Mouse (Mus musculus) embryonic facial prominence, embryonic 15.5 days (tissue): ENCODE measurements around the gene Bmf. TPM values are rescaled to one million over a fixed set of nuclear protein-coding genes. Genes with fewer than 3 reads are reported as not detected.

Experiments used
- ATAC-seq: fragments of 200-750 bp; cut with Nextera tagmentation; 2 replicates; pipeline ENCODE4 v1.8.0; 2017; ENCODE audit warnings: low read depth, moderate TSS enrichment; ENCODE audit not compliant: insufficient number of reproducible peaks, low FRiP score, low TSS enrichment
- H3K27ac ChIP-seq: fragments of 300-500 bp; sonication (generic); replicated peaks from 2 replicates; pipeline ENCODE4 v1.5.1; 2015; ENCODE audit warnings: mild to moderate bottlenecking, inconsistent platforms
- H3K27me3 ChIP-seq: fragments of 300-500 bp; sonication (generic); 2 replicates; pipeline ENCODE4 v1.6.1; 2015; ENCODE audit warnings: inconsistent platforms
- H3K36me3 ChIP-seq: fragments of 300-500 bp; sonication (generic); 2 replicates; pipeline ENCODE4 v1.6.1; 2015; ENCODE audit warnings: mild to moderate bottlenecking, inconsistent platforms
- H3K4me1 ChIP-seq: fragments of 300-500 bp; sonication (generic); 2 replicates; pipeline ENCODE4 v1.6.1; 2015; ENCODE audit warnings: inconsistent platforms
- H3K4me2 ChIP-seq: fragments of 300-500 bp; sonication (generic); replicated peaks from 2 replicates; pipeline ENCODE4 v1.6.1; 2015; ENCODE audit warnings: mild to moderate bottlenecking, inconsistent platforms
- H3K4me3 ChIP-seq: fragments of 300-500 bp; sonication (generic); replicated peaks from 2 replicates; pipeline ENCODE4 v1.5.1; 2015; ENCODE audit warnings: mild to moderate bottlenecking, inconsistent platforms
- H3K9ac ChIP-seq: fragments of 300-500 bp; sonication (generic); 2 replicates; pipeline ENCODE4 v1.6.1; 2015; ENCODE audit warnings: inconsistent platforms
- H3K9me3 ChIP-seq: fragments of 300-500 bp; sonication (generic); replicated peaks from 2 replicates; pipeline ENCODE4 v1.6.1; 2016; ENCODE audit warnings: inconsistent platforms
- WGBS: fragments of 180-500 bp; shearing (Covaris S2); methylation state at CpG from one replicate; pipeline ENCODE4 v1.1.7; 2015; 5-methylcytosine and 5-hydroxymethylcytosine counted together
- polyA plus RNA-seq: library from polyadenylated mRNA; unstranded; fragments of >200 nt; fragmentation: Nextera tagmentation; extraction: Ambion mirVana; gene quantifications from 2 replicates; pipeline ENCODE4 v1.2.1, GENCODE M21; 2015

Bmf gene
- polyA plus RNA-seq: 5.1 and 6.7 TPM in 2 replicates

GRCm38 (mm10) chr2:118549507-118550473 lies at the start of gene Bmf:
Gene Bmf, minus strand, starts transcription at chr2:118549687.
- Histone ChIP-seq H3K27ac (peak within 1 kb of the TSS; percentile 97), H3K36me3 (no peaks in the 10 kb centered on the region), H3K9ac (peak within 1 kb of the TSS; percentile 78), H3K4me1 (peaks cover 51% of the 10 kb centered on the region), H3K4me3 (peak within 1 kb of the TSS; percentile 90), H3K27me3 (no peaks in the 10 kb centered on the region), H3K9me3 (no peaks in the 10 kb centered on the region), H3K4me2 (peak within 1 kb of the TSS; percentile 89)
- ATAC-seq: peak; percentile 87
- under 1% methylated on average over 45 of the region's 45 CpGs for WGBS

GRCm38 (mm10) chr2:118599087-118599486 lies 49.6 kb upstream of the Bmf start:
- WGBS: 28% methylated on average over 4 of the region's 5 CpGs
- Histone ChIP-seq H3K4me2 (peak overlapping the region; percentile 72), H3K9ac (peak overlapping the region; percentile 70; the same call in 1 of the 2 replicates), H3K9me3 (no peaks in the 10 kb centered on the region), H3K36me3 (peaks cover 23% of the 10 kb centered on the region; the same call in 1 of the 2 replicates), H3K27ac (no peak overlapping the region), H3K4me3 (peak overlapping the region; percentile 64), H3K27me3 (no peaks in the 10 kb centered on the region), H3K4me1 (peaks cover 25% of the 10 kb centered on the region)
- ATAC-seq: no peak

GRCm38 (mm10) chr2:118597673-118598568 lies 48.4 kb upstream of the Bmf start, which contains the start of gene Bub1b:
Gene Bub1b, plus strand, starts transcription at chr2:118598211.
- no peaks in the 10 kb centered on the region for H3K27me3 ChIP-seq
- ATAC-seq: peak; percentile 94
- H3K4me2 ChIP-seq: peak within 1 kb of the TSS; percentile 72
- peak within 1 kb of the TSS; percentile 70 for H3K9ac ChIP-seq
- peaks cover 11% of the 10 kb centered on the region; the same call in 1 of the 2 replicates for H3K36me3 ChIP-seq
- no peaks in the 10 kb centered on the region for H3K9me3 ChIP-seq
- H3K27ac ChIP-seq: 0 out of 2 replicates have a peak within 1 kb of the TSS, but pooled peaks have one; percentile 1
- 5% methylated on average over 41 of the region's 41 CpGs for WGBS
- H3K4me1 ChIP-seq: peaks cover 25% of the 10 kb centered on the region
- peak within 1 kb of the TSS; percentile 64 for H3K4me3 ChIP-seq

- no peaks in the 10 kb centered on the region for H3K36me3 ChIP-seq
- no peaks in the 10 kb centered on the region for H3K4me1 ChIP-seq
- no peaks in the 10 kb centered on the region for H3K27me3 ChIP-seq
- no peak overlapping the region for H3K9ac ChIP-seq
- no peak overlapping the region for H3K27ac ChIP-seq
- H3K4me3 ChIP-seq: no peak overlapping the region
- ATAC-seq: no peak
- 82% methylated on average over 4 of the region's 4 CpGs for WGBS
- H3K4me2 ChIP-seq: no peak overlapping the region
- no peaks in the 10 kb centered on the region for H3K9me3 ChIP-seq
Measured at GRCm38 (mm10) chr2:118591083-118591482, 41.6 kb upstream of the Bmf start.

- WGBS: 59% methylated on average over 3 of the region's 3 CpGs
- ATAC-seq: no peak
Measured at GRCm38 (mm10) chr2:118587686-118588085, 38.2 kb upstream of the Bmf start.

GRCm38 (mm10) chr2:118586013-118586412 lies 36.5 kb upstream of the Bmf start:
- H3K27ac ChIP-seq: no peak overlapping the region
- WGBS: 60% methylated on average over 5 of the region's 5 CpGs
- H3K4me3 ChIP-seq: no peak overlapping the region
- H3K4me2 ChIP-seq: no peak overlapping the region
- H3K9me3 ChIP-seq: no peaks in the 10 kb centered on the region
- no peaks in the 10 kb centered on the region for H3K36me3 ChIP-seq
- no peaks in the 10 kb centered on the region for H3K4me1 ChIP-seq
- ATAC-seq: no peak
- H3K9ac ChIP-seq: no peak overlapping the region
- H3K27me3 ChIP-seq: no peaks in the 10 kb centered on the region

More at GRCm38 (mm10) chr2:118587686-118588085, 38.2 kb upstream of the Bmf start:
- Histone ChIP-seq H3K4me1 (no peaks in the 10 kb centered on the region), H3K27me3 (no peaks in the 10 kb centered on the region), H3K36me3 (no peaks in the 10 kb centered on the region), H3K9ac (no peak overlapping the region), H3K4me2 (no peak overlapping the region), H3K27ac (no peak overlapping the region), H3K9me3 (no peaks in the 10 kb centered on the region), H3K4me3 (no peak overlapping the region)

GRCm38 (mm10) chr2:118573135-118573534 lies 23.6 kb upstream of the Bmf start:
- Histone ChIP-seq H3K36me3 (no peaks in the 10 kb centered on the region), H3K27ac (no peak overlapping the region), H3K9me3 (no peaks in the 10 kb centered on the region), H3K4me2 (no peak overlapping the region), H3K4me3 (no peak overlapping the region), H3K4me1 (no peaks in the 10 kb centered on the region), H3K27me3 (no peaks in the 10 kb centered on the region), H3K9ac (no peak overlapping the region)
- no peak for ATAC-seq
- WGBS: 69% methylated on average over 3 of the region's 3 CpGs

- H3K4me3 ChIP-seq: no peak overlapping the region
- H3K9me3 ChIP-seq: no peaks in the 10 kb centered on the region
- no peak overlapping the region for H3K4me2 ChIP-seq
- H3K27ac ChIP-seq: no peak overlapping the region
- no peak for ATAC-seq
- no peaks in the 10 kb centered on the region for H3K36me3 ChIP-seq
- 72% methylated on average over 8 of the region's 9 CpGs for WGBS
- no peaks in the 10 kb centered on the region for H3K27me3 ChIP-seq
- no peak overlapping the region for H3K9ac ChIP-seq
- no peaks in the 10 kb centered on the region for H3K4me1 ChIP-seq
Measured at GRCm38 (mm10) chr2:118572183-118572836, 22.8 kb upstream of the Bmf start.

- no peak overlapping the region for H3K4me2 ChIP-seq
- H3K4me3 ChIP-seq: no peak overlapping the region
- no peaks in the 10 kb centered on the region for H3K9me3 ChIP-seq
- no peak for ATAC-seq
- no peak overlapping the region for H3K9ac ChIP-seq
- H3K4me1 ChIP-seq: no peaks in the 10 kb centered on the region
- H3K36me3 ChIP-seq: no peaks in the 10 kb centered on the region
- 69% methylated on average over 2 of the region's 2 CpGs for WGBS
- H3K27me3 ChIP-seq: no peaks in the 10 kb centered on the region
- no peak overlapping the region for H3K27ac ChIP-seq
Measured at GRCm38 (mm10) chr2:118570939-118571338, 21.5 kb upstream of the Bmf start.

- Histone ChIP-seq H3K27me3 (no peaks in the 10 kb centered on the region), H3K36me3 (no peaks in the 10 kb centered on the region), H3K4me3 (no peak overlapping the region), H3K9ac (no peak overlapping the region), H3K9me3 (no peaks in the 10 kb centered on the region), H3K4me1 (no peaks in the 10 kb centered on the region), H3K27ac (no peak overlapping the region), H3K4me2 (no peak overlapping the region)
- ATAC-seq: no peak
- 86% methylated on average over 8 of the region's 8 CpGs for WGBS
Measured at GRCm38 (mm10) chr2:118567179-118567578, 17.7 kb upstream of the Bmf start.
